Mouse (Mus musculus) liver, embryonic 14.5 days (tissue): ENCODE results near the gene Caap1. TPM values are rescaled to one million over a fixed set of nuclear protein-coding genes. Genes with fewer than 3 reads are reported as not detected.
A peak's percentile ranks its signal among the peaks of the same experiment; 100 is the strongest.

Experiments
- ATAC-seq: fragments of 200-750 bp; cut with Nextera tagmentation; 2 replicates; pipeline ENCODE4 v1.8.0; 2017; ENCODE audit warnings: moderate number of reproducible peaks, mild to moderate bottlenecking, moderate library complexity; ENCODE audit not compliant: insufficient read depth
- DNase-seq, 3 experiments: peaks; one replicate each; pipeline ENCODE4 v3.0.0-alpha.2; 2012 to 2013; ENCODE audit warnings: low read depth in 3 of 3, low spot score in 3 of 3
- H3K27ac ChIP-seq: fragments of 300-500 bp; sonication (generic); 2 replicates; pipeline ENCODE4 v1.5.1; 2014; ENCODE audit warnings: moderate library complexity, mild to moderate bottlenecking, control low read depth, inconsistent platforms
- H3K27me3 ChIP-seq: fragments of 300-500 bp; sonication (generic); 2 replicates; pipeline ENCODE4 v1.6.1; 2014; ENCODE audit warnings: mild to moderate bottlenecking, low read length, moderate library complexity; ENCODE audit not compliant: control insufficient read depth, insufficient read depth
- H3K36me3 ChIP-seq: fragments of 300-500 bp; sonication (generic); replicated peaks from 2 replicates; pipeline ENCODE4 v1.6.1; 2014; ENCODE audit warnings: low read depth; ENCODE audit not compliant: control insufficient read depth, insufficient read depth
- H3K4me1 ChIP-seq, 2 experiments: fragments of 200-500 bp in 1 of 2; fragments of 300-500 bp in 1 of 2; sonication (generic) in 1 of 2; replicated peaks; 2 replicates each; pipeline ENCODE4 v1.6.1; 2012 to 2014; ENCODE audit warnings: antibody characterized with exemption in 1 of 2, inconsistent platforms in 1 of 2, low read length in 1 of 2; ENCODE audit not compliant: control insufficient read depth in 2 of 2, insufficient read depth in 2 of 2
- H3K4me2 ChIP-seq: fragments of 300-500 bp; sonication (generic); 2 replicates; pipeline ENCODE4 v1.6.1; 2014; ENCODE audit warnings: low read depth, mild to moderate bottlenecking, control low read depth, moderate library complexity
- H3K4me3 ChIP-seq, 2 experiments: fragments of 200-500 bp in 1 of 2; fragments of 300-500 bp in 1 of 2; sonication (generic) in 1 of 2; 2 replicates each; pipeline ENCODE4 v1.5.1; 2012 to 2014; ENCODE audit warnings: low read depth in 2 of 2, low read length in 2 of 2, mild to moderate bottlenecking in 2 of 2, control low read depth in 1 of 2, inconsistent platforms in 1 of 2, moderate library complexity in 1 of 2; ENCODE audit not compliant: insufficient read depth in 1 of 2
- H3K9ac ChIP-seq: fragments of 300-500 bp; sonication (generic); replicated peaks from 2 replicates; pipeline ENCODE4 v1.6.1; 2014; ENCODE audit warnings: mild to moderate bottlenecking, control low read depth, moderate library complexity
- H3K9me3 ChIP-seq: fragments of 300-500 bp; sonication (generic); 2 replicates; pipeline ENCODE4 v1.6.1; 2016; ENCODE audit warnings: low read length, mixed read lengths; ENCODE audit not compliant: control insufficient read depth
- CTCF ChIP-seq: IDR thresholded peaks from 2 replicates; pipeline ENCODE4 v1.5.1; 2016; ENCODE audit warnings: antibody characterized with exemption, low read depth, control low read depth
- EP300 ChIP-seq: IDR thresholded peaks from 2 replicates; pipeline ENCODE4 v1.6.1; 2016; ENCODE audit warnings: antibody characterized with exemption, low read depth
- WGBS: fragments of 180-500 bp; shearing (Covaris S2); extraction: QIAGEN DNeasy Blood & Tissue Kit; methylation state at CpG from one replicate; pipeline ENCODE4 v1.1.7; 2014; ENCODE audit not compliant: insufficient replicate concordance; 5-methylcytosine and 5-hydroxymethylcytosine counted together
- polyA plus RNA-seq, 2 experiments: library from polyadenylated mRNA; depleted of rRNA in 1 of 2; stranded (reverse) in 1 of 2; unstranded in 1 of 2; fragments of >200 nt; fragmentation: Nextera tagmentation in 1 of 2; extraction: Ambion mirVana in 1 of 2; gene quantifications; 2 replicates each; pipeline versions ENCODE4 v1.2.1 to v1.2.3; 2012 to 2014

Caap1 gene
- polyA plus RNA-seq, 2 experiments, result 5.4 to 9.7 TPM

DNA sequence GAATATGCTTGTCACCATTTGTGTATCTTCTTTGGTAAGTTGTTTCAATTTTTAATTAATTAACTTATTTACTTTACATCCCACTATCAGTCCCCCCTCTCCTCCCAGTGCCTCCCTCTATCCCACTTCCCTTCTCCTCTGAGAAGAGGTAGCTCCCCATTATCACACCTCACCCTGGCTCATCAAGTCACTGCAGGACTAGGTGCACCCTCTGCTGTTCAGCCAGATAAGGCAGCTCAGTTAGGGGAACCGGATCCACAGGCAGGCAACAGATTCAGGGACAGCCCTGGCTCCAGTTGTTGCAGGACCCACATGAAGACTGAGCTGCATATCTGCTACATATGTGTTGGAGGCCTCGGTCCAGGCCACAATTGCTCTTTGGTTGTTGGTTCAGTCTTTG is 97.2 kb downstream of the Caap1 start:
- Histone ChIP-seq H3K4me2 (no peak overlapping the region), H3K9ac (no peak overlapping the region), H3K36me3 (no peaks in the 10 kb centered on the region), H3K4me3 (no peak overlapping the region), H3K9me3 (no peaks in the 10 kb centered on the region), H3K4me1 (0 out of 4 replicates have a peak, but pooled peaks cover 0 to 3% of the 10 kb centered on the region in 2 experiments), H3K27ac (no peak overlapping the region), H3K27me3 (no peaks in the 10 kb centered on the region)
- peak; percentile 9 to 25 (median 18) for DNase-seq
- ATAC-seq, result peak; percentile 80
- 51% methylated on average over 2 of the region's 2 CpGs for WGBS
- TF ChIP-seq EP300, result peak; percentile 40; the same call in 1 of the 2 replicates
- TF ChIP-seq CTCF, result peak; percentile 32; the same call in 1 of the 2 replicates

- TF ChIP-seq EP300 (no peak), CTCF (no peak)
- Histone ChIP-seq H3K9me3 (no peaks in the 10 kb centered on the region), H3K27me3 (no peaks in the 10 kb centered on the region), H3K4me3 (no peak overlapping the region), H3K36me3 (no peaks in the 10 kb centered on the region), H3K27ac (no peak overlapping the region), H3K4me1 (0 out of 4 replicates have a peak, but pooled peaks cover 0 to 3% of the 10 kb centered on the region in 2 experiments), H3K9ac (no peak overlapping the region), H3K4me2 (no peak overlapping the region)
- 85% methylated on average over 1 of the region's 1 CpGs for WGBS
- no peak for DNase-seq
- no peak for ATAC-seq
Observed at GRCm38 (mm10) chr4:94454857-94455256, 101.7 kb downstream of the Caap1 start.

Other genes with a start within 250 kb of the Caap1 start
- not detected in 2 replicates for gene Gm10306, start 250 bp downstream of the Caap1 start, polyA plus RNA-seq (2012; rRNA removed)
- 0.33 and 0.44 TPM in 2 replicates for gene Gm10306, start 250 bp downstream of the Caap1 start, polyA plus RNA-seq (2014; fragmentation: Nextera tagmentation; extraction: Ambion mirVana)
- 12.0 and 17.0 TPM in 2 replicates for gene Plaa, start 46.4 kb upstream of the Caap1 start, polyA plus RNA-seq (2012; rRNA removed)
- 26.3 and 30.8 TPM in 2 replicates for gene Plaa, start 46.4 kb upstream of the Caap1 start, polyA plus RNA-seq (2014; fragmentation: Nextera tagmentation; extraction: Ambion mirVana)
- 1.0 and 2.0 TPM in 2 replicates for gene Ift74, start 57.7 kb upstream of the Caap1 start, polyA plus RNA-seq (2012; rRNA removed)
- 2.4 and 2.8 TPM in 2 replicates for gene Ift74, start 57.7 kb upstream of the Caap1 start, polyA plus RNA-seq (2014; fragmentation: Nextera tagmentation; extraction: Ambion mirVana)
- not detected in 2 replicates for gene Lrrc19, start 93.3 kb upstream of the Caap1 start, polyA plus RNA-seq (2012; rRNA removed)
- gene Lrrc19, start 93.3 kb upstream of the Caap1 start, polyA plus RNA-seq (2014; fragmentation: Nextera tagmentation; extraction: Ambion mirVana), result 0.10 and 0.11 TPM in 2 replicates
- gene Tek, start 182.5 kb upstream of the Caap1 start, polyA plus RNA-seq (2012; rRNA removed), result 1.4 and 2.2 TPM in 2 replicates
- 3.6 and 4.2 TPM in 2 replicates for gene Tek, start 182.5 kb upstream of the Caap1 start, polyA plus RNA-seq (2014; fragmentation: Nextera tagmentation; extraction: Ambion mirVana)